Mouse (Mus musculus): ENCODE data around the gene Hist1h2bc. TPM values are rescaled to one million over a fixed set of nuclear protein-coding genes. Genes with fewer than 3 reads are reported as not detected.
A peak's percentile ranks its signal among the peaks of the same experiment; 100 is the strongest.

Gene Hist1h2bc
- polyA plus RNA-seq, 1 experiment from 2014 or later, result 88.9 TPM

GRCm38 (mm10) chr13:23738677-23739068 lies 54.7 kb downstream of the Hist1h2bc start, which contains the start of gene Hist1h1c:
Gene Hist1h1c (plus strand): TSS chr13:23738808.
- under 1% methylated on average over 38 of the region's 38 CpGs for WGBS (ENCODE audit: insufficient replicate concordance)
- ATAC-seq (ENCODE audit: low read depth), result peak; percentile 79

GRCm38 (mm10) chr13:23739069-23739921 lies 55.3 kb downstream of the Hist1h2bc start:
- DNase-seq, result peak; percentile 89
- peak overlapping the region; percentile 65 for H3K4me3 ChIP-seq (replicated peaks)
- no peaks in the 10 kb centered on the region for H3K36me3 ChIP-seq
- H3K9ac ChIP-seq, result peak overlapping the region; percentile 92
- no peaks in the 10 kb centered on the region for H3K27me3 ChIP-seq
- peak; percentile 85 for ATAC-seq (ENCODE audit: low read depth)
- peaks cover 40% of the 10 kb centered on the region for H3K4me1 ChIP-seq (replicated peaks)
- under 1% methylated on average over 39 of the region's 39 CpGs for WGBS (ENCODE audit: insufficient replicate concordance)
- H3K27ac ChIP-seq, result peak overlapping the region; percentile 100
- no peaks in the 10 kb centered on the region for H3K9me3 ChIP-seq (replicated peaks)
- H3K4me2 ChIP-seq, result peak overlapping the region; percentile 82

More at GRCm38 (mm10) chr13:23738677-23739068, 54.7 kb downstream of the Hist1h2bc start, which contains the start of gene Hist1h1c:
- peak; percentile 95 for DNase-seq
- no peaks in the 10 kb centered on the region for H3K27me3 ChIP-seq
- H3K27ac ChIP-seq, result peak within 1 kb of the TSS; percentile 100
- H3K36me3 ChIP-seq, result no peaks in the 10 kb centered on the region
- H3K4me2 ChIP-seq, result peak within 1 kb of the TSS; percentile 82
- no peaks in the 10 kb centered on the region for H3K9me3 ChIP-seq (replicated peaks)
- H3K4me1 ChIP-seq (replicated peaks), result peaks cover 35% of the 10 kb centered on the region
- peak within 1 kb of the TSS; percentile 65 for H3K4me3 ChIP-seq (replicated peaks)
- H3K9ac ChIP-seq, result peak within 1 kb of the TSS; percentile 92

GRCm38 (mm10) chr13:23739922-23740252 lies 55.9 kb downstream of the Hist1h2bc start:
- Histone ChIP-seq H3K9ac (peak overlapping the region; percentile 92), H3K27ac (peak overlapping the region; percentile 100), H3K27me3 (no peaks in the 10 kb centered on the region), H3K4me1 (replicated peaks) (peaks cover 43% of the 10 kb centered on the region), H3K4me3 (replicated peaks) (peak overlapping the region; percentile 65), H3K36me3 (no peaks in the 10 kb centered on the region), H3K9me3 (replicated peaks) (no peaks in the 10 kb centered on the region), H3K4me2 (peak overlapping the region; percentile 82)
- ATAC-seq (ENCODE audit: low read depth) (no peak), DNase-seq (no peak)
- under 1% methylated on average over 14 of the region's 14 CpGs for WGBS (ENCODE audit: insufficient replicate concordance)

GRCm38 (mm10) chr13:23740256-23740840 lies 56.3 kb downstream of the Hist1h2bc start:
- H3K36me3 ChIP-seq, result no peaks in the 10 kb centered on the region
- ATAC-seq (ENCODE audit: low read depth) (no peak), DNase-seq (no peak)
- H3K9me3 ChIP-seq (replicated peaks), result no peaks in the 10 kb centered on the region
- H3K4me3 ChIP-seq (replicated peaks), result peak overlapping the region; percentile 65
- peak overlapping the region; percentile 82 for H3K4me2 ChIP-seq
- peak overlapping the region; percentile 92 for H3K9ac ChIP-seq
- peak overlapping the region; percentile 100 for H3K27ac ChIP-seq
- H3K4me1 ChIP-seq (replicated peaks), result peaks cover 43% of the 10 kb centered on the region
- 16% methylated on average over 13 of the region's 13 CpGs for WGBS (ENCODE audit: insufficient replicate concordance)
- H3K27me3 ChIP-seq, result no peaks in the 10 kb centered on the region

GRCm38 (mm10) chr13:23740910-23741309 lies 56.9 kb downstream of the Hist1h2bc start:
- H3K9ac ChIP-seq, result peak overlapping the region; percentile 92
- H3K36me3 ChIP-seq, result no peaks in the 10 kb centered on the region
- 13% methylated on average over 5 of the region's 5 CpGs for WGBS (ENCODE audit: insufficient replicate concordance)
- no peaks in the 10 kb centered on the region for H3K9me3 ChIP-seq (replicated peaks)
- H3K4me3 ChIP-seq (replicated peaks), result peak overlapping the region; percentile 65
- H3K4me2 ChIP-seq, result peak overlapping the region; percentile 82
- H3K27ac ChIP-seq, result peak overlapping the region; percentile 100
- DNase-seq, result no peak
- ATAC-seq (ENCODE audit: low read depth), result no peak
- H3K27me3 ChIP-seq, result no peaks in the 10 kb centered on the region
- H3K4me1 ChIP-seq (replicated peaks), result peaks cover 43% of the 10 kb centered on the region

- H3K27me3 ChIP-seq, result no peaks in the 10 kb centered on the region
- H3K9ac ChIP-seq, result peak overlapping the region; percentile 73
- no peaks in the 10 kb centered on the region for H3K36me3 ChIP-seq
- peaks cover 44% of the 10 kb centered on the region for H3K4me1 ChIP-seq (replicated peaks)
- no peaks in the 10 kb centered on the region for H3K9me3 ChIP-seq (replicated peaks)
- H3K4me2 ChIP-seq, result peak overlapping the region; percentile 53
- H3K27ac ChIP-seq, result peak overlapping the region; percentile 89
- DNase-seq, result no peak
- ATAC-seq (ENCODE audit: low read depth), result no peak
- H3K4me3 ChIP-seq (replicated peaks), result peak overlapping the region; percentile 34
Measured at GRCm38 (mm10) chr13:23742007-23742406, 58.0 kb downstream of the Hist1h2bc start.

Small RNA genes within 50 kb of the gene (microRNA-seq; reads per million reads assigned to microRNA genes)
- not detected for gene Gm44350

Other genes with a start within 250 kb of the Hist1h2bc start
- 1.5 and 2.0 TPM in 2 replicates for gene Btn1a1, start 218.3 kb upstream of the Hist1h2bc start, polyA plus RNA-seq (2015; fragmentation: Nextera tagmentation; extraction: Ambion mirVana)
- not detected in 2 replicates for gene Btn2a2, start 195.3 kb upstream of the Hist1h2bc start, polyA plus RNA-seq (2015; fragmentation: Nextera tagmentation; extraction: Ambion mirVana)
- gene Hist1h4h, start 153.1 kb upstream of the Hist1h2bc start, polyA plus RNA-seq (2015; fragmentation: Nextera tagmentation; extraction: Ambion mirVana), result 3.8 and 5.9 TPM in 2 replicates
- gene Hist1h2af, start 150.3 kb upstream of the Hist1h2bc start, polyA plus RNA-seq (2015; fragmentation: Nextera tagmentation; extraction: Ambion mirVana), result 7.7 and 13.6 TPM in 2 replicates
- 10.3 and 17.1 TPM in 2 replicates for gene Hist1h3g, start 148.8 kb upstream of the Hist1h2bc start, polyA plus RNA-seq (2015; fragmentation: Nextera tagmentation; extraction: Ambion mirVana)
- 1.7 TPM in 2 replicates for gene Hist1h2bh, start 140.8 kb upstream of the Hist1h2bc start, polyA plus RNA-seq (2015; fragmentation: Nextera tagmentation; extraction: Ambion mirVana)
- 1.1 and 2.1 TPM in 2 replicates for gene Hist1h3f, start 140.1 kb upstream of the Hist1h2bc start, polyA plus RNA-seq (2015; fragmentation: Nextera tagmentation; extraction: Ambion mirVana)
- 0.98 and 4.2 TPM in 2 replicates for gene Hist1h4f, start 132.6 kb upstream of the Hist1h2bc start, polyA plus RNA-seq (2015; fragmentation: Nextera tagmentation; extraction: Ambion mirVana)
- gene Hist1h1d, start 130.9 kb upstream of the Hist1h2bc start, polyA plus RNA-seq (2015; fragmentation: Nextera tagmentation; extraction: Ambion mirVana), result 0.75 and 0.93 TPM in 2 replicates
- gene Hist1h3e, start 121.8 kb upstream of the Hist1h2bc start, polyA plus RNA-seq (2015; fragmentation: Nextera tagmentation; extraction: Ambion mirVana), result 4.4 and 6.8 TPM in 2 replicates
- 95.0 and 121 TPM in 2 replicates for gene Hist1h2ae, start 113.0 kb upstream of the Hist1h2bc start, polyA plus RNA-seq (2015; fragmentation: Nextera tagmentation; extraction: Ambion mirVana)
- 6.5 and 14.1 TPM in 2 replicates for gene Hist1h2bg, start 112.8 kb upstream of the Hist1h2bc start, polyA plus RNA-seq (2015; fragmentation: Nextera tagmentation; extraction: Ambion mirVana)
- 5.0 and 12.7 TPM in 2 replicates for gene Hist1h2bf, start 110.0 kb upstream of the Hist1h2bc start, polyA plus RNA-seq (2015; fragmentation: Nextera tagmentation; extraction: Ambion mirVana)
- 1.2 and 4.3 TPM in 2 replicates for gene Hist1h2ad, start 109.8 kb upstream of the Hist1h2bc start, polyA plus RNA-seq (2015; fragmentation: Nextera tagmentation; extraction: Ambion mirVana)
- 5.9 and 7.2 TPM in 2 replicates for gene Hist1h3d, start 108.4 kb upstream of the Hist1h2bc start, polyA plus RNA-seq (2015; fragmentation: Nextera tagmentation; extraction: Ambion mirVana)
- gene Hist1h4d, start 102.6 kb upstream of the Hist1h2bc start, polyA plus RNA-seq (2015; fragmentation: Nextera tagmentation; extraction: Ambion mirVana), result 116 and 152 TPM in 2 replicates
- gene Hist1h2be, start 63.1 kb upstream of the Hist1h2bc start, polyA plus RNA-seq (2015; fragmentation: Nextera tagmentation; extraction: Ambion mirVana), result 1.3 and 2.0 TPM in 2 replicates
- 24.3 and 26.2 TPM in 2 replicates for gene Hist1h1e, start 61.6 kb upstream of the Hist1h2bc start, polyA plus RNA-seq (2015; fragmentation: Nextera tagmentation; extraction: Ambion mirVana)
- 0.89 and 1.0 TPM in 2 replicates for gene Hist1h2ac, start 251 bp upstream of the Hist1h2bc start, polyA plus RNA-seq (2015; fragmentation: Nextera tagmentation; extraction: Ambion mirVana)
- not detected in 2 replicates for gene Hist1h1t, start 11.6 kb downstream of the Hist1h2bc start, polyA plus RNA-seq (2015; fragmentation: Nextera tagmentation; extraction: Ambion mirVana)
- 5.4 and 8.6 TPM in 2 replicates for gene Hist1h4c, start 14.3 kb downstream of the Hist1h2bc start, polyA plus RNA-seq (2015; fragmentation: Nextera tagmentation; extraction: Ambion mirVana)
- 6.6 and 8.8 TPM in 2 replicates for gene Hfe, start 26.7 kb downstream of the Hist1h2bc start, polyA plus RNA-seq (2015; fragmentation: Nextera tagmentation; extraction: Ambion mirVana)
- 60.3 and 72.2 TPM in 2 replicates for gene Hist1h1c, start 54.6 kb downstream of the Hist1h2bc start, polyA plus RNA-seq (2015; fragmentation: Nextera tagmentation; extraction: Ambion mirVana)
- 5.2 and 5.9 TPM in 2 replicates for gene Hist1h3c, start 61.4 kb downstream of the Hist1h2bc start, polyA plus RNA-seq (2015; fragmentation: Nextera tagmentation; extraction: Ambion mirVana)
- 3.9 and 5.6 TPM in 2 replicates for gene Hist1h2bb, start 62.5 kb downstream of the Hist1h2bc start, polyA plus RNA-seq (2015; fragmentation: Nextera tagmentation; extraction: Ambion mirVana)
- gene Hist1h2ab, start 66.9 kb downstream of the Hist1h2bc start, polyA plus RNA-seq (2015; fragmentation: Nextera tagmentation; extraction: Ambion mirVana), result 54.0 and 76.2 TPM in 2 replicates
- gene Hist1h3b, start 68.1 kb downstream of the Hist1h2bc start, polyA plus RNA-seq (2015; fragmentation: Nextera tagmentation; extraction: Ambion mirVana), result 10.4 and 29.5 TPM in 2 replicates
- gene Hist1h4b, start 72.8 kb downstream of the Hist1h2bc start, polyA plus RNA-seq (2015; fragmentation: Nextera tagmentation; extraction: Ambion mirVana), result 3.7 and 5.5 TPM in 2 replicates
- gene Hist1h4a, start 77.0 kb downstream of the Hist1h2bc start, polyA plus RNA-seq (2015; fragmentation: Nextera tagmentation; extraction: Ambion mirVana), result 0.86 TPM in 1 of 2 replicates, not detected in the other
- gene Hist1h3a, start 78.2 kb downstream of the Hist1h2bc start, polyA plus RNA-seq (2015; fragmentation: Nextera tagmentation; extraction: Ambion mirVana), result 3.2 and 8.3 TPM in 2 replicates
- 4.3 and 8.1 TPM in 2 replicates for gene Hist1h1a, start 79.5 kb downstream of the Hist1h2bc start, polyA plus RNA-seq (2015; fragmentation: Nextera tagmentation; extraction: Ambion mirVana)
- gene Trim38, start 85.7 kb downstream of the Hist1h2bc start, polyA plus RNA-seq (2015; fragmentation: Nextera tagmentation; extraction: Ambion mirVana), result 0.14 TPM in 1 of 2 replicates, not detected in the other
- 0.52 and 0.57 TPM in 2 replicates for gene Slc17a2, start 122.8 kb downstream of the Hist1h2bc start, polyA plus RNA-seq (2015; fragmentation: Nextera tagmentation; extraction: Ambion mirVana)
- gene Slc17a3, start 155.2 kb downstream of the Hist1h2bc start, polyA plus RNA-seq (2015; fragmentation: Nextera tagmentation; extraction: Ambion mirVana), result 2.3 and 3.1 TPM in 2 replicates
- 0.05 TPM in 1 of 2 replicates, not detected in the other for gene Slc17a1, start 183.6 kb downstream of the Hist1h2bc start, polyA plus RNA-seq (2015; fragmentation: Nextera tagmentation; extraction: Ambion mirVana)
- 0.06 and 0.07 TPM in 2 replicates for gene Slc17a4, start 230.8 kb downstream of the Hist1h2bc start, polyA plus RNA-seq (2015; fragmentation: Nextera tagmentation; extraction: Ambion mirVana)
- gene Hist1h2ba, start 250.0 kb downstream of the Hist1h2bc start, polyA plus RNA-seq (2015; fragmentation: Nextera tagmentation; extraction: Ambion mirVana), result not detected in 2 replicates

Measured in liver, embryonic 13.5 days (tissue).